Comparison of ENCODE assay signal across 8 mouse cellular contexts in genomic region chr2:25224492-25224765, GRCm38 (mm10). TPM values are rescaled to one million over a fixed set of nuclear protein-coding genes. Genes with fewer than 3 reads are reported as not detected.
DNase-seq lines count a peak whose midpoint lies in the region; ATAC-seq and TF ChIP-seq lines count a peak whose summit lies in the region.

Gene Tubb4b, minus strand, starts transcription at chr2:25224702.

- peaks cover 5% of the 10 kb centered on the region for H3K4me1 ChIP-seq in heart, adult 2 months (ENCODE audit: control insufficient read depth, insufficient read depth, low read length)
- H3K4me1 ChIP-seq in forebrain, embryonic 16.5 days (replicated peaks; ENCODE audit: control insufficient read depth, insufficient read depth, low read length) = peaks cover 17% of the 10 kb centered on the region
- H3K4me1 ChIP-seq in hindbrain, embryonic 14.5 days (replicated peaks; ENCODE audit: control insufficient read depth, insufficient read depth, low read length) = peaks cover 18% of the 10 kb centered on the region
- H3K4me1 ChIP-seq in liver, embryonic 16.5 days (ENCODE audit: control insufficient read depth, low read depth, low read length) = peaks cover 29% of the 10 kb centered on the region

- TF ChIP-seq POLR2A in heart, adult 2 months (IDR thresholded peaks at IDR 0.05; ENCODE audit: insufficient read depth, low read depth, low read length) = peak; percentile 100

- peak within 1 kb of the TSS; percentile 90 for H3K9ac ChIP-seq in heart, adult 2 months (ENCODE audit: low read depth, low read length)
- peak within 1 kb of the TSS; percentile 81 for H3K9ac ChIP-seq in forebrain, embryonic 16.5 days (replicated peaks; ENCODE audit: low read depth, low read length)
- peak within 1 kb of the TSS; percentile 87 for H3K9ac ChIP-seq in hindbrain, embryonic 14.5 days
- H3K9ac ChIP-seq in liver, embryonic 16.5 days (ENCODE audit: low read depth, low read length) = peak within 1 kb of the TSS; percentile 93

- under 1% methylated on average over 17 of the region's 17 CpGs for WGBS in heart, adult 2 months
- 0% methylated on average over 17 of the region's 17 CpGs for WGBS in forebrain, embryonic 16.5 days
- WGBS in hindbrain, embryonic 14.5 days = 0% methylated on average over 17 of the region's 17 CpGs
- 0% methylated on average over 17 of the region's 17 CpGs for WGBS in liver, embryonic 16.5 days (ENCODE audit: insufficient replicate concordance)

- H3K79me2 ChIP-seq in heart, adult 2 months (replicated peaks; ENCODE audit: control insufficient read depth, insufficient read depth, low read length) = no peaks in the 10 kb centered on the region

- H3K27me3 ChIP-seq in heart, adult 2 months (ENCODE audit: control insufficient read depth, insufficient read depth, low read length) = no peaks in the 10 kb centered on the region
- no peaks in the 10 kb centered on the region for H3K27me3 ChIP-seq in forebrain, embryonic 16.5 days (replicated peaks; ENCODE audit: control insufficient read depth, insufficient read depth, low read length)
- no peaks in the 10 kb centered on the region for H3K27me3 ChIP-seq in hindbrain, embryonic 14.5 days (ENCODE audit: control insufficient read depth, insufficient read depth, low read length)
- no peaks in the 10 kb centered on the region for H3K27me3 ChIP-seq in liver, embryonic 16.5 days (ENCODE audit: control insufficient read depth, insufficient read depth, low read depth, low read length)

- peak; percentile 37 for TF ChIP-seq CTCF in heart, adult 2 months (IDR thresholded peaks at IDR 0.05)

- TF ChIP-seq EP300 in heart, adult 2 months (IDR thresholded peaks at IDR 0.05; ENCODE audit: insufficient read depth, low read depth, low read length) = peak; percentile 79; the same call in 1 of the 2 replicates

- peaks cover 3% of the 10 kb centered on the region; the same call in 1 of the 2 replicates for H3K36me3 ChIP-seq in heart, adult 2 months (ENCODE audit: control insufficient read depth, insufficient read depth, low read length)
- no peaks in the 10 kb centered on the region for H3K36me3 ChIP-seq in forebrain, embryonic 16.5 days (ENCODE audit: control insufficient read depth, insufficient read depth)
- H3K36me3 ChIP-seq in hindbrain, embryonic 14.5 days (replicated peaks; ENCODE audit: control insufficient read depth, insufficient read depth) = peaks cover 9% of the 10 kb centered on the region
- peaks cover 18% of the 10 kb centered on the region for H3K36me3 ChIP-seq in liver, embryonic 16.5 days (ENCODE audit: control insufficient read depth, insufficient read depth)

- peak within 1 kb of the TSS; percentile 85 for H3K4me3 ChIP-seq in heart, adult 2 months
- H3K4me3 ChIP-seq in forebrain, embryonic 16.5 days (replicated peaks; ENCODE audit: low read length) = peak within 1 kb of the TSS; percentile 93
- peak within 1 kb of the TSS; percentile 89 for H3K4me3 ChIP-seq in hindbrain, embryonic 14.5 days (replicated peaks; ENCODE audit: low read length)
- peak within 1 kb of the TSS; percentile 81 for H3K4me3 ChIP-seq in liver, embryonic 16.5 days (ENCODE audit: low read depth, low read length)

- H3K4me2 ChIP-seq in forebrain, embryonic 16.5 days (ENCODE audit: low read length) = peak within 1 kb of the TSS; percentile 64
- H3K4me2 ChIP-seq in hindbrain, embryonic 14.5 days (replicated peaks) = peak within 1 kb of the TSS; percentile 86
- H3K4me2 ChIP-seq in liver, embryonic 16.5 days (ENCODE audit: low read depth, low read length) = peak within 1 kb of the TSS; percentile 73

- intact Hi-C loops in heart, adult 2 months (cut with DNase I) = loop anchor here (1.0 kb wide), 1 partner anchor 13 kb away; the partner anchor contains the start of gene Nelfb

- DNase-seq in heart, adult 2 months = no peak
- no peak for DNase-seq in heart, adult 11 months
- DNase-seq in hindbrain, embryonic 14.5 days (ENCODE audit: low spot score) = no peak
- DNase-seq in right cerebral cortex, postnatal 36 days (ENCODE audit: low spot score in 2 of 2) = no peak

- ATAC-seq in activated CD4-positive, CD25-positive, alpha-beta regulatory T cell, adult 4 months = no peak
- no peak for ATAC-seq in forebrain, embryonic 16.5 days
- ATAC-seq in hindbrain, embryonic 14.5 days (ENCODE audit: low FRiP score) = no peak
- no peak for ATAC-seq in liver, embryonic 16.5 days (ENCODE audit: low read depth)
- ATAC-seq in frontal cortex, adult (ENCODE audit: low TSS enrichment) = no peak

- peak within 1 kb of the TSS; percentile 98 for H3K27ac ChIP-seq in heart, adult 2 months
- peak within 1 kb of the TSS; percentile 98 for H3K27ac ChIP-seq in forebrain, embryonic 16.5 days (ENCODE audit: low read length)
- H3K27ac ChIP-seq in hindbrain, embryonic 14.5 days = peak within 1 kb of the TSS; percentile 95
- peak within 1 kb of the TSS; percentile 100 for H3K27ac ChIP-seq in liver, embryonic 16.5 days (ENCODE audit: low read length)

- no peaks in the 10 kb centered on the region for H3K9me3 ChIP-seq in forebrain, embryonic 16.5 days (ENCODE audit: control insufficient read depth, low read length)
- no peaks in the 10 kb centered on the region for H3K9me3 ChIP-seq in hindbrain, embryonic 14.5 days (ENCODE audit: control insufficient read depth, low read length)
- no peaks in the 10 kb centered on the region for H3K9me3 ChIP-seq in liver, embryonic 16.5 days (replicated peaks; ENCODE audit: control insufficient read depth, low read length)

RNA-seq across cellular contexts. Expression of gene Tubb4b, which starts in this region (rescaled TPM):
- 100 to 1,000 TPM; 327 to 342 TPM for total RNA-seq in heart, adult 2 months (2021)
- polyA plus RNA-seq in heart, adult 2 months (2012; rRNA removed) = 315 and 439 TPM in 2 replicates
- 100 to 1,000 TPM; 110 to 150 TPM for polyA plus RNA-seq in activated CD4-positive, CD25-positive, alpha-beta regulatory T cell, adult 4 months (2017; shearing (Covaris generic))
- polyA plus RNA-seq in forebrain, embryonic 16.5 days (2015; fragmentation: Nextera tagmentation; extraction: Ambion mirVana) = 394 TPM in 2 replicates
- 382 and 411 TPM in 2 replicates for polyA plus RNA-seq in hindbrain, embryonic 14.5 days (2014; fragmentation: Nextera tagmentation; extraction: Ambion mirVana)
- 590 and 624 TPM in 2 replicates for polyA plus RNA-seq in liver, embryonic 16.5 days (2015; fragmentation: Nextera tagmentation; extraction: Ambion mirVana)
